Mouse (Mus musculus): ENCODE results near the gene Gm49373.
"Not testable (repeated sequence)": the region's sequence is repeated elsewhere in the genome, so short reads cannot be mapped to it uniquely, and the experiment has no call there.

Gene Gm49373

DNA sequence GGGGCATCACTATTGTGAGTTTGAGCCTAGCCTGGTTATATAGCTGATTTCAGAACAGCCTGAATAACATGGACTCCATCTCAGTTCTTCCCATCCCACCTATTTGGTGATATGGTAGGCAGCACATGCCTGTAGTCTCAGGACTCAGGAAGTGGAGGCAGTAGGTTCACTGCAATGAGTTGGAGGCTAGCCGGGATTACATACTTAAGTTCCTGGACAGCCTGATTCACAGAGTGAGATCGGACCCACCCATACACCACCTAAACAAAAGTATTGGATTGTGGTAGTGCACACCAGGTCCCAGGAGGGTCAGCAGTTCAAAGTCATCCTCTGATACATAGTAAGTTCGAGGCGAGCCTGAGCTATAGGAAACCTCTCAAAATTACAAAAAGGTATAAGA, 255 bp downstream of the Gm49373 start:
- DNase-seq (ENCODE audit: low read depth): peak; percentile 37

- DNase-seq (ENCODE audit: low read depth): no peak
Observed at GRCm38 (mm10) chr9:21067006-21067684, 5.8 kb downstream of the Gm49373 start, which contains the start of gene Zglp1. Zglp1 (minus strand) TSS chr9:21067093.

- DNase-seq (ENCODE audit: low read depth): no peak
Observed at GRCm38 (mm10) chr9:21062928-21063327, 10.0 kb downstream of the Gm49373 start.

- DNase-seq (ENCODE audit: low read depth): no peak
Observed at GRCm38 (mm10) chr9:21051578-21051977, 21.3 kb downstream of the Gm49373 start.

- no peak for DNase-seq (ENCODE audit: low read depth)
Observed at GRCm38 (mm10) chr9:21045235-21045634, 27.7 kb downstream of the Gm49373 start.

DNA sequence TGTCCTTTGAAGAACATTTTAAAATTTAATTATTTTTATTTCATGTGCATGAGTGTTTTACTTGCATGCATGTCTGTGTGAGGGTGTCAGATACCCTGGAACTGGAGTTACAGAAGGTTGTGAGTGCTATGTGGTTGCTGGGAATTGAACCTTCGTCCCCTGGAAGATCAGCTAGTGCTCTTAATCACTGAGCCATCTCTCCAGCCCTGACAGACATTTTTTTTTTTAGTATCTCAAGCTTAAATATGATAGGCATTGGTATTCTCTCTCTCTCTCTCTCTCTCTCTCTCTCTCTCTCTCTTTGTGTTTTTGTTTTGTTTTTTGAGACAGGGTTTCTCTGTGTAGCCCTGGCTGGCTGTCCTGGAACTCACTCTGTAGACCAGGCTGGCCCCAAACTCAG, 28.1 kb downstream of the Gm49373 start:
- not testable (repeated sequence) for DNase-seq (ENCODE audit: low read depth)

DNA sequence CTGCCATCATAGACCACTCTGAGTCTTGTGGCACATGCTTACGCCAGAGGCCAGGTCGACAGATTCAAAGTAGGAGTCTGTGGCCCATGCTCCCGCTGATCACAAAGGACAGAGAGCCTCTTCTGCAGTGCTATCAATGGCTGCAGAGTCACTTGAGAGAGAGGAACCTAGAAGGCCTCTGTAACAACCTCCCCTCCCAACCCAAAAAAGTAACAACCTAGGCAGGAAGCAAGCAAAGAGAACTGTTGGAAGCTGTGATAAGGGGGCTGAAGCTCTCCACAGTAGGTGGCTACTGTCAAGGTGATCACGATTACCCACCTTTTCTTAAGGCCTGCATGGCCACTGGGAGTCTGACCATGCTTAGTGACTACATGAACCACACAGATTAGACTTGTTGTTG, 29.3 kb downstream of the Gm49373 start:
- DNase-seq (ENCODE audit: low read depth): no peak

DNA sequence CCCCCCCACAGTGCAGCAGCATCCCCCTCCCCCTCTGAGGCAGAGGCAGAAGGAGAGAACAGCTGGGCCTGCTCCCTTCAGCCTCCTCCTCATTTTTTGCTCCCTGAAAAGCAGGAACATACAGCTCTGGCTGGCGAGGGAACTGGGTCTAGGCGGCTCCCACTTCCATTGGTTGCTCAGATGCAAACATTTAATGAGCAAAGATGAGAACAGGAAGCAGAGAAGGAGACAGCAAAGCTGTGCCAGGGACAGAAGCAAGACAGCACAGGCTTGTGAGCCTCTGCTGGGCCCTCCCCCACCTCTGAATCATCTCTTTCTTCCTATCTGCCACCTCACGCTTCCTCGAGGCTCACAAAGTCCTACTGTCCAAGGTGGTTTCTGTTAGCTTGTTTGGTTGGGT, 31.6 kb downstream of the Gm49373 start:
- no peak for DNase-seq (ENCODE audit: low read depth)

GRCm38 (mm10) chr9:21039779-21040178, 33.1 kb downstream of the Gm49373 start:
- no peak for DNase-seq (ENCODE audit: low read depth)

GRCm38 (mm10) chr9:21037481-21037891, 35.4 kb downstream of the Gm49373 start:
- DNase-seq (ENCODE audit: low read depth): no peak

DNA sequence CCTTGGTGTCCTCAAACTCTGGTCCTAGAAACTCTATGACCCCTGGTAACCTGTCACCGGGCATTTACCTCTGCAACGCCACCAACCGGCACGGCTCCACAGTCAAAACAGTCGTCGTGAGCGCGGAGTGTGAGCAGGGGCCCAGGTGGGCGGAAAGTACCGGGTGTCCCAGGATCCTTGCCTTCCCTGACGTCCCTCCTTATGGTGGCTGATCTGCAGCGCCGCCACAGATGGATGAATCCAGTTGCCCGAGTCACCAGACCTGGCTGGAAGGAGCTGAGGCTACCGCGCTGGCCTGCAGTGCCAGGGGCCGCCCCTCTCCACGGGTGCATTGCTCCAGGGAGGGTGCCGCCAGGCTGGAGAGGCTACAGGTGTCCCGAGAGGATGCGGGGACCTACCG, 36.2 kb downstream of the Gm49373 start:
- DNase-seq (ENCODE audit: low read depth): no peak

DNA sequence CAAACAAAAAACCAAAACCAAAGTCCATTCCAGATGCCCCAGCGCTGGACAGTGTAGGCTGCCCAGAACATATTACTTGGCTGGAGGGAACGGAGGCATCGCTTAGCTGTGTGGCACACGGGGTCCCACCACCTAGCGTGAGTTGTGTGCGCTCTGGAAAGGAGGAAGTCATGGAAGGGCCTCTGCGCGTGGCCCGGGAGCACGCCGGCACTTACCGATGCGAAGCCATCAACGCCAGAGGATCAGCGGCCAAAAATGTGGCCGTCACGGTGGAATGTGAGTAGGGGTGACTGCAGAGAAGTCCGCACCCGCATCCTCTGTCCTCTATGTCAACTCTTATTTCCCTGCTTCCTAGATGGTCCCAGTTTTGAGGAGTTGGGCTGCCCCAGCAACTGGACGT, 36.7 kb downstream of the Gm49373 start:
- no peak for DNase-seq (ENCODE audit: low read depth)

- DNase-seq (ENCODE audit: low read depth): no peak
Observed at GRCm38 (mm10) chr9:21035586-21035985, 37.3 kb downstream of the Gm49373 start.

DNA sequence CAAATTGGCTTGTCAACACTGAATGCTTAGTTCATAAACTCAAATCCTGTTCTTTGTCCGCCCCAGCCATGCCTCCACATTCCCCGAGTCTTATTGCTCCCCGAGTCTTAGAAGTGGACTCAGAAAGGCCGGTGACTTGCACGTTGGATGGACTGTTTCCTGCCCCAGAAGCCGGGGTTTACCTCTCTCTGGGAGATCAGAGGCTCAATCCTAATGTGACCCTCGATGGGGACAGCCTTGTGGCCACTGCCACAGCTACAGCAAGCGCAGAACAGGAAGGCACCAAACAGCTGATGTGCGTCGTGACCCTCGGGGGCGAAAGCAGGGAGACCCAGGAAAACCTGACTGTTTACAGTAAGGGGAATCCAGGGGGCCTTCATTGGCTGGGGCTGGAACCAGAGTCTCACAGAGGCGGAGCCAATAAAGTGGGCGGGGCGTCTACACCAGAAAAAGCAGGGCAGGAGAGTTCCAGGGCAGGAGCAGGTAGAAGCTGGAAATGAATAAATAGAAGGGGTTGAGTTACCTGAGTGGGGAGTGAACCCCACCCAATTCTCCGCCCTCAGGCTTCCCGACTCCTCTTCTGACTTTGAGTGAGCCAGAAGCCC, 38.3 kb downstream of the Gm49373 start:
- peak; percentile 64 for DNase-seq (ENCODE audit: low read depth)

GRCm38 (mm10) chr9:21033136-21033535, 39.8 kb downstream of the Gm49373 start:
- DNase-seq (ENCODE audit: low read depth): peak; percentile 97

- DNase-seq (ENCODE audit: low read depth): no peak
Observed at GRCm38 (mm10) chr9:21032491-21032890, 40.4 kb downstream of the Gm49373 start.

DNA sequence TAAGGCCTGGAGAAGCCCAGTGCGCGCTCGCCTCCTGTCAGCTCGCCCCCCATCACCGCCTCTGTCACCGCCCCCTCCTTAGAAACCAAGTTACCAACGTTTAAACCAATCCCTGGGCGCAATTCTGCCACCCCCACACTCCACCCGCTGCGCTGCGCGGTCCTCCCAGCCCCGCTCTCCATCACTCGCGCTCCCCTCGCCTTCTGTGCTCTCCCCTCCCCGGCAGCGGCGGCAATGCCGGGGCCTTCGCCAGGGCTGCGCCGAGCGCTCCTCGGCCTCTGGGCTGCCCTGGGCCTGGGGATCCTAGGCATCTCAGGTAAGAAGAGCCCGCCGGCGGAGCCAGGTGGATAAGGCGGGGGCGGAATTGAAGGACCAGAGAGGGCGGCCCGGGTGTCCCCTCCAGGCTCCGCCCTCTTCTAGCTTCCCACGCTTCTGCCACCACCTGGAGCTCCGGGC, 41.0 kb downstream of the Gm49373 start, which contains the start of gene Icam5:
Icam5 (plus strand) TSS at position 178 of the 456 bp plus-strand sequence.
- peak; percentile 77 for DNase-seq (ENCODE audit: low read depth)

- DNase-seq (ENCODE audit: low read depth): peak; percentile 89
Observed at GRCm38 (mm10) chr9:21031251-21031895, 41.5 kb downstream of the Gm49373 start.

GRCm38 (mm10) chr9:21030781-21031250, 42.1 kb downstream of the Gm49373 start:
- peak; percentile 99 for DNase-seq (ENCODE audit: low read depth)

DNA sequence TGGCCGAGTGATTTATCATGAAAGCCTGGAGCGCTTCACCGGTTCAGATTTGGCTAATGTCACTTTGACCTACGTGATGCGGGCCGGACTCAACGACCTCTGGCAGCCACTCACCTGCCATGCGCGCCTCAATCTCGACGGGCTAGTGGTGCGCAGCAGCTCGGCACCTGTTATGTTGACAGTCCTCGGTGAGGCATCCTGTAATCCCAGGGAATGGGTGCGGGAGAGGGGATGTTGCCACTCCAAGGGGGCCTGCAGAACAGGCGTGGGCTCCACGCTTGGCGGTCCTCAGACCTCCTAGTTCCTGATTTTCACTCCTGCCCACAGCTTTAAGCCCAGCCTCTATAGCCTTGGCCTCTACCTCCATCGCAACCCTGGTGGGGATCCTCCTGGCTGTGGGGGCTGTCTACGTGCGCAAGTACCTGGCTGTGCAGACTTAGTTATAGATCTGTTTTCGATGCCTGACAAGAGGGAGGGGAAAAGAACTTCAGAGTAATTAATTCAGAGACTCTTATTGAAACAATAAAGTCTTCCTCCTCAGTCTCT, 42.8 kb downstream of the Gm49373 start:
- DNase-seq (ENCODE audit: low read depth): peak; percentile 53

GRCm38 (mm10) chr9:21029291-21030054, 43.4 kb downstream of the Gm49373 start, which contains the start of gene Icam4:
Icam4 (plus strand) TSS chr9:21029373.
- peak; percentile 85 for DNase-seq (ENCODE audit: low read depth)
